Mouse (Mus musculus) B cell, adult (primary cell): ENCODE measurements around the gene Pprc1. TPM values are rescaled to one million over a fixed set of nuclear protein-coding genes. Genes with fewer than 3 reads are reported as not detected.

Experiments used
- total RNA-seq: library from RNA; stranded (reverse); gene quantifications from 4 replicates; pipeline ENCODE4 v1.2.4, GENCODE M21; 2023; ENCODE audit not compliant: inconsistent age

Pprc1 gene
- 73.8 to 81.7 TPM (median 76.9 TPM) in 4 replicates for total RNA-seq

GRCm38 (mm10) chr19:46044271-46044992, at the start of gene Pprc1:
TSS of gene Pprc1 (plus strand) at chr19:46044886.

GRCm38 (mm10) chr19:45997785-45998693, 46.6 kb upstream of the Pprc1 start, which contains the start of gene Armh3:
TSS of gene Armh3 (minus strand) at chr19:45998488.

GRCm38 (mm10) chr19:46003371-46004226, 41.1 kb upstream of the Pprc1 start, which contains the start of gene Hps6:
TSS of gene Hps6 (plus strand) at chr19:46003508.

GRCm38 (mm10) chr19:46044993-46045695, 458 bp downstream of the Pprc1 start, which contains the start of gene Ldb1:
TSS of gene Ldb1 (minus strand) at chr19:46045214.

GRCm38 (mm10) chr19:46075616-46076607, 31.2 kb downstream of the Pprc1 start, which contains the start of gene Nolc1:
TSS of gene Nolc1 (plus strand) at chr19:46075863.

Other genes starting within 250 kb of the Pprc1 start
- gene Kcnip2, start 228.8 kb upstream of the Pprc1 start, total RNA-seq: 0.74 to 1.3 TPM (median 1.2 TPM) in 4 replicates
- gene Armh3, start 46.4 kb upstream of the Pprc1 start, total RNA-seq: 24.2 to 25.7 TPM (median 25.3 TPM) in 4 replicates
- gene Hps6, start 41.4 kb upstream of the Pprc1 start, total RNA-seq: 6.5 to 8.9 TPM (median 7.9 TPM) in 4 replicates
- gene Ldb1, start 328 bp downstream of the Pprc1 start, total RNA-seq: 215 to 233 TPM (median 225 TPM) in 4 replicates
- gene Nolc1, start 31.0 kb downstream of the Pprc1 start, total RNA-seq: 79.8 to 107 TPM (median 96.6 TPM) in 4 replicates
- not detected in 4 replicates for gene Elovl3, start 87.0 kb downstream of the Pprc1 start, total RNA-seq
- not detected in 4 replicates for gene Pitx3, start 103.4 kb downstream of the Pprc1 start, total RNA-seq
- gene Gbf1, start 107.6 kb downstream of the Pprc1 start, total RNA-seq: 114 to 128 TPM (median 121 TPM) in 4 replicates